Comparison of ENCODE assay signal across 24 mouse cellular contexts in the genomic region with DNA sequence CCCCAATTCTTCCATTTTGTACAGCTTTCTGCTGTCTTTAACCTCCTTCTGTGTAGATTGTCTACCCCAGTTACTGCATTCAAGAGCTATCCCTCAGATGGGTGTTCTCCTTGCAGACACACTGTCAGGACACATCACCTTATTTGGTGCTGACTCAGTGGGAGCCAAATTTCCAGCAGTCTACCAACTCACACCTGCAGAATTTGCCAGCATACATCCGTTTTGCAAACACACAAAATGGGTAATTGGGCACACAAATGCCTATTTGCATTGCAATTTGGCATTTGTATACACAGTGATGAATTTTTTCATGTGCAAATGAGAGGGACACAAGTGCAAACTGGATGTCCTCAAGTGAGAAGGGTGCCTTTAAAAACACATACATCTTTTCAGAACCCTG.
DNase-seq lines count a peak whose midpoint lies in the region; ATAC-seq and TF ChIP-seq lines count a peak whose summit lies in the region.
"Had no signal": no experiment of that assay in that cellular context is flagged by ENCODE, and none has a peak within 500 bp of the region (broad histone marks: within the 10 kb centered on the region; RNA-seq: fewer than 3 reads in every experiment).

No protein-coding gene starts in this region.

- peak; percentile 44; the same call in 1 of the 2 replicates for ATAC-seq in forebrain, embryonic 13.5 days
- no peak for ATAC-seq in forebrain, postnatal 0 days
- peak; percentile 58 for ATAC-seq in forebrain, embryonic 15.5 days (replicated peaks)
- ATAC-seq in forebrain, embryonic 12.5 days (ENCODE audit: low FRiP score): no peak
- peak; percentile 44; the same call in 1 of the 2 replicates for ATAC-seq in frontal cortex, adult (ENCODE audit: low TSS enrichment)
- ATAC-seq: activated CD4-positive, CD25-positive, alpha-beta regulatory T cell, adult 4 months; CD4-positive, CD25-positive, alpha-beta regulatory T cell, adult 4 months; Patski had no signal

- H3K9ac ChIP-seq in forebrain, embryonic 13.5 days: no peak overlapping the region
- no peak overlapping the region for H3K9ac ChIP-seq in forebrain, postnatal 0 days
- no peak overlapping the region for H3K9ac ChIP-seq in forebrain, embryonic 15.5 days (replicated peaks)
- H3K9ac ChIP-seq in forebrain, embryonic 12.5 days: no peak overlapping the region
- H3K9ac ChIP-seq: embryonic facial prominence, embryonic 12.5 days had no signal

- peaks cover 18% of the 10 kb centered on the region for H3K4me1 ChIP-seq in forebrain, embryonic 13.5 days
- H3K4me1 ChIP-seq in forebrain, postnatal 0 days (ENCODE audit: insufficient read depth): peaks cover 3% of the 10 kb centered on the region; the same call in 1 of the 2 replicates
- peaks cover 12% of the 10 kb centered on the region for H3K4me1 ChIP-seq in forebrain, embryonic 15.5 days
- peaks cover 7% of the 10 kb centered on the region; the same call in 1 of the 2 replicates for H3K4me1 ChIP-seq in forebrain, embryonic 12.5 days
- H3K4me1 ChIP-seq: embryonic facial prominence, embryonic 10.5 days; embryonic facial prominence, embryonic 12.5 days had no signal

- TF ChIP-seq CTCF in forebrain, postnatal 0 days (IDR thresholded peaks at IDR 0.05; ENCODE audit: low read depth): no peak

- 19% methylated on average over 1 of the region's 1 CpGs for WGBS in forebrain, embryonic 13.5 days
- 8% methylated on average over 1 of the region's 1 CpGs for WGBS in forebrain, postnatal 0 days
- 5% methylated on average over 1 of the region's 1 CpGs for WGBS in forebrain, embryonic 15.5 days
- 18% methylated on average over 1 of the region's 1 CpGs for WGBS in forebrain, embryonic 12.5 days

- no peak overlapping the region for H3K27ac ChIP-seq in forebrain, embryonic 13.5 days
- no peak overlapping the region for H3K27ac ChIP-seq in forebrain, postnatal 0 days (ENCODE audit: low read depth, low read length)
- no peak overlapping the region for H3K27ac ChIP-seq in forebrain, embryonic 15.5 days (replicated peaks)
- H3K27ac ChIP-seq in forebrain, embryonic 12.5 days: no peak overlapping the region
- H3K27ac ChIP-seq: embryonic facial prominence, embryonic 10.5 days; embryonic facial prominence, embryonic 12.5 days had no signal

- H3K27me3 ChIP-seq in forebrain, embryonic 13.5 days: no peaks in the 10 kb centered on the region
- no peaks in the 10 kb centered on the region for H3K27me3 ChIP-seq in forebrain, postnatal 0 days (ENCODE audit: insufficient read depth, low read length)
- no peaks in the 10 kb centered on the region for H3K27me3 ChIP-seq in forebrain, embryonic 15.5 days
- H3K27me3 ChIP-seq in forebrain, embryonic 12.5 days: no peaks in the 10 kb centered on the region
- H3K27me3 ChIP-seq: CH12.LX; embryonic facial prominence, embryonic 12.5 days had no signal

- H3K4me2 ChIP-seq in forebrain, embryonic 13.5 days: no peak overlapping the region
- H3K4me2 ChIP-seq in forebrain, postnatal 0 days (ENCODE audit: low read depth): no peak overlapping the region
- no peak overlapping the region for H3K4me2 ChIP-seq in forebrain, embryonic 15.5 days (replicated peaks)
- H3K4me2 ChIP-seq in forebrain, embryonic 12.5 days: no peak overlapping the region
- H3K4me2 ChIP-seq: embryonic facial prominence, embryonic 12.5 days had no signal

- H3K4me3 ChIP-seq in forebrain, embryonic 13.5 days: no peak overlapping the region
- H3K4me3 ChIP-seq in forebrain, postnatal 0 days (ENCODE audit: low read depth, low read length): no peak overlapping the region
- no peak overlapping the region for H3K4me3 ChIP-seq in forebrain, embryonic 15.5 days
- H3K4me3 ChIP-seq in forebrain, embryonic 12.5 days (replicated peaks): no peak overlapping the region
- H3K4me3 ChIP-seq: embryonic facial prominence, embryonic 10.5 days; embryonic facial prominence, embryonic 12.5 days had no signal

- H3K9me3 ChIP-seq in forebrain, embryonic 13.5 days (replicated peaks): no peaks in the 10 kb centered on the region
- no peaks in the 10 kb centered on the region for H3K9me3 ChIP-seq in forebrain, postnatal 0 days (ENCODE audit: low read length)
- H3K9me3 ChIP-seq in forebrain, embryonic 15.5 days: no peaks in the 10 kb centered on the region
- no peaks in the 10 kb centered on the region for H3K9me3 ChIP-seq in forebrain, embryonic 12.5 days
- H3K9me3 ChIP-seq: embryonic facial prominence, embryonic 10.5 days; embryonic facial prominence, embryonic 12.5 days; G1E had no signal

- no peak for DNase-seq in forebrain, postnatal 0 days
- DNase-seq in frontal cortex, adult 2 months (ENCODE audit: extremely low spot score in 1 of 2, low spot score in 1 of 2): no peak
- DNase-seq in brain, adult 2 months (ENCODE audit: low read depth, low spot score): peak; percentile 24
- DNase-seq in urinary bladder, adult 18-20 months (ENCODE audit: low spot score in 2 of 2): no peak
- DNase-seq: adrenal gland, adult 8-10 months; adrenal gland, postnatal 14 days; adrenal gland, postnatal 36 days; B cell, adult 2 months; cerebellum, adult 11-12 months; cerebellum, adult 2 months; cerebellum, adult 9-10 months; cerebellum, postnatal 10 days; cerebellum, postnatal 25 days had no signal

- no peaks in the 10 kb centered on the region for H3K36me3 ChIP-seq in forebrain, embryonic 13.5 days (ENCODE audit: poor library complexity, severe bottlenecking)
- H3K36me3 ChIP-seq in forebrain, postnatal 0 days (ENCODE audit: insufficient read depth): no peaks in the 10 kb centered on the region
- no peaks in the 10 kb centered on the region for H3K36me3 ChIP-seq in forebrain, embryonic 15.5 days
- no peaks in the 10 kb centered on the region for H3K36me3 ChIP-seq in forebrain, embryonic 12.5 days (replicated peaks)
- H3K36me3 ChIP-seq: embryonic facial prominence, embryonic 10.5 days; embryonic facial prominence, embryonic 12.5 days; G1E had no signal

Comparison
In these comparisons a context has a peak if more than half of its experiments do, and no peak if none do; other contexts are left out.
1. ATAC-seq: peak in forebrain, embryonic 13.5 days (single experiment), forebrain, embryonic 15.5 days (single experiment) and frontal cortex, adult (single experiment); none in forebrain, postnatal 0 days (single experiment) and forebrain, embryonic 12.5 days (single experiment).